Mouse (Mus musculus) left cerebral cortex, adult 18-20 months (tissue): Measurements from ENCODE around the gene Hnmt. TPM values are rescaled to one million over a fixed set of nuclear protein-coding genes. Genes with fewer than 3 reads are reported as not detected.

Source experiments
- total RNA-seq, 2 experiments: library from RNA; stranded (reverse); gene quantifications; 2 replicates each; pipeline ENCODE4 v1.2.3; 2021

The Hnmt gene
- total RNA-seq, 2 experiments from 2014 or later: 23.1 to 23.5 TPM

Other genes with a start within 250 kb of the Hnmt start
- not detected for gene Tbpl2, start 47.2 kb upstream of the Hnmt start, total RNA-seq
- gene Il1f8, start 103.8 kb upstream of the Hnmt start, total RNA-seq: not detected
- not detected for gene Il1f9, start 137.1 kb upstream of the Hnmt start, total RNA-seq
- not detected for gene Il1f6, start 166.0 kb upstream of the Hnmt start, total RNA-seq
- not detected for gene Il1f5, start 227.6 kb upstream of the Hnmt start, total RNA-seq
- gene Il1f10, start 241.8 kb upstream of the Hnmt start, total RNA-seq: not detected